Mouse (Mus musculus): Measurements from ENCODE around the gene Vmn2r80. TPM values are rescaled to one million over a fixed set of nuclear protein-coding genes. Genes with fewer than 3 reads are reported as not detected.
"Not testable (repeated sequence)": the region's sequence is repeated elsewhere in the genome, so short reads cannot be mapped to it uniquely, and the experiment has no call there.

The Vmn2r80 gene
- total RNA-seq (2021) = not detected

DNA sequence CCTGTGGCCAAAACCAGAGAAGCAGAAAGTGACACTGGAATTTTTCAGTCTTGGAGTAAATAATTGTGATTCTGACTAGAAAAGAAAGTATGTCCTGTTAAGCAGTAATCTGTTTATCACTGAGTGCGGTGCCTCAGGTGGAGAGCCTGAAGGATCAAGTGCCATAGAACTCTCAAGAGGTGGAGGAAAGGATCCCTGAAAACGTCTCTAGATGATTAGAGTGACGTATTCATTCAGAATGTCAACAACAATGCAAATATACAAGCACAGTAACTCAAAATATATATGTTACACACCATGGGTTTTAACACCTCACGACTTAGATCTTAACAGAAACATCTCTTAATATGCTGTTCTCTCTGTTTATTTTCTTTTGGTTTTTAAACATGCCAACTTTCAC, at the start of gene Vmn2r80:
Vmn2r80 (plus strand) TSS at position 301 of the 400 bp plus-strand sequence.
- DNase-seq (ENCODE audit: low spot score in 2 of 2); intact Hi-C loops (cut with DNase I): not testable (repeated sequence)

DNA sequence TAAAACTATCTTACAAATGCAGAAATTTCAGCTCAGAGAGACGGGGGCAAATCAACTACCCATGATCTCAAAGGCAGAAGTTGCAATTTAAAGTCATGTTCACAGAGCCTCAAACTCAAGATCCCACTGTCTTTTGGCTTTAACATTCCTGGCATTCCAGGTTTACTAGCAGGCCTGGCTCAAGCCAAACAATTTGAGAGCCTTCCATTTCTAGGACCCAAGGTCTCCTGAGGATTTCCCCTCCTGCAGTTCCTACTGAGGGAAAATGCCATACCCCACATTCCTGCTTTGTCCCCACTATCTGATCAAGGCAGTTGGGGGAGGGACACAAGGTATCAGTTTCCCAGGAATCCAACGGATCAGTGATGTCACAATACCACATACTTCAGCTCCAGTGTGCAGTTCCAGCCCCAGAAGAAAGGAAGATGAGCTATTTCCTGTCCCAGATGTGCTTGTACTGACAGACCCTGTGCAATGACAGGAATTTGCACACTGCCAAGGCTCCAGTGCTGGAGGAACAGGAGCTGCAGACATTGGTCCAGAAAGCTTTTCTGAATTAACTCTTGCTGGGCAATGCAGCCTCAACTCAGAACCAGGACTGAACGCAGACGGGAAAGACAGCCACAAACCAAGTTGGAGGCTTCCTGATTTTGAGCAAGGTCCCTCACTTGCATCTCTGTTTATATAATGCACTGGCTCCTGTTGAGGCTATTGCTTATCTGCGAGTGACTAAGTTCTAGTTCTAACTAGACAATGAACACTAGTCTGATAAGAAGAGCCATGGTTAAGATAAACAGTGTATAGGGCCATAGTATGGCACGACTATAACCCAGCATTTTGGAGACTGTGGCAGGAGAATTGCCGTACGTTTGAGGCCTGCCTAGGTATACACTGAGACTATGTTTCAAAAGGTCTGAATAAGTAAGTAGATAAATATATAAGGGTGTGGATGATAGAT, 42.0 kb upstream of the Vmn2r80 start:
- intact Hi-C loops (cut with DNase I) = no loop called here
- no peak for DNase-seq (ENCODE audit: low spot score in 2 of 2)

DNA sequence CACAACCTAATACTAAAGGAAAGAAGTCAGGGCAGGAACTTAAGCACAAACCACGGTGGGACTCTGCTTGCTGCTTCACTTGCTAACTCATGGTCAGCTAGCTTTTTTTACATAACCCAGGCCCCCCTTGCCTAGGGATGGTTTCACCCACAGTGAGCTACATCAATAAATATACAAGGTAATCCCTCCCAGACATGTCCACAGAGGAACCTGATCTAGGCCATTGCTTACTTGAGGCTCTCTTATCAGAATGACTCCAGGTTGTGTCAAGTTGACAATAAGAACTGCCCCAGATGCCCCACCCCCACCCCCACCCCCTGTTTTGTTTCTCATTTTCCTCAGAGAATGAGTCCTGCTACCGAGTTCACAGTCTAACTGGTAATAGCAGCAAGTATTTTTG, 41.0 kb upstream of the Vmn2r80 start:
- DNase-seq (ENCODE audit: low spot score in 2 of 2) = no peak
- intact Hi-C loops (cut with DNase I) = no loop called here

DNA sequence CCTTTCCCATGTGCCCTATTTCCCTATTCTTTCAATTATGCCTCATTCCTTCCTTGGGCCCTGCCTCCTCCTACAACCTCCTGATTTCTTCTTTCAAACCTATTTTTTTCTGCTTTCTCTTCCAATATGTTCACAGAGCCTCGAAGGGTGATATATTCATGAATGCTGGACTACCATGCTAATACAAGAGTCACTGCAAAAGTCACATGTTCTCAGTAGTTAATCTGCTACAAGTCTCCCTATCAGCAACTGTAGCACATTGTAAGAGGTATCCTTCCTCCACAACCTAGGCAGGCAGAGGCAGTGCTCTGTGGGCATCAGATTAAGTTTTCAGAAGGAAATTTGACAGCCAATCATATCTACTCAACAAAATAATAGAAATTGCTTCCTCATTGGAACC, 39.4 kb upstream of the Vmn2r80 start:
- intact Hi-C loops (cut with DNase I) = no loop called here
- DNase-seq (ENCODE audit: low spot score in 2 of 2) = no peak

DNA sequence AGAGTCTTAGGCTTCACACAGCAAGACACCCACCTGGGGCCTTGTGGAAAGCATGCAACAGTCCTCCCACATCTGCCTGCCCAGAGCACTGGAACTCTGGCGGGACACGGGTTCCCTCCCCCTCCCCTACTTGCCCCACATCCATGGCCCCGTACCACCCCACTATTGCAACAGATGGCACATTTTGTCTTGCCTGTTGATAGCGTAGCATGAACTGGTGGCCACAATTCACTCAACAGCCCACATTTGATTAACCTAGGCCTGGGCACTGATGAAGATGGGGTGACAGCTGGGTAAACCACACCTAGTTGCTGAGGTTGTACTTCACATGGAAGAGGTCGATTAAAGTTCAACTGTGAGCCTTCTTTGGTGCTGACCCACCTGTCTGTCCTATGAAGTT, 38.1 kb upstream of the Vmn2r80 start:
- no peak for DNase-seq (ENCODE audit: low spot score in 2 of 2)
- intact Hi-C loops (cut with DNase I) = no loop called here

DNA sequence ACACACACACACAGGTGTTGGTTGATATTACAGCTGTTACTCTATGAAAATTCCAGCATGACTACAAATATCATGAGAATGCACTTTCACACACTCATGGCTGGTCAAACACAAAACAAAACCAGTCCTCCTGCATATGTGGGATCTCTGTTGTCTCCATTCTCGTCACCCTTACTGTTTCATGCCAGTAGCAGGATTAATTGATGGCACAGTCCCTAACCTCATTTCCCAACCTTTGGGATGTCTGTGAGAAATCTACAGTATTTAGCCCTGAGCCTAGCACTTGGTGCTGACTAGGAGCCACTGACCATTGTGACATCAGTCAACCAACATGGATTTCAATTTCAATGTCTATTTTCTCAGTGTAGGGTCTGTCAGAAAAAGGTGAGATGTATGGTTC, 33.5 kb upstream of the Vmn2r80 start:
- intact Hi-C loops (cut with DNase I) = no loop called here
- DNase-seq (ENCODE audit: low spot score in 2 of 2) = no peak

DNA sequence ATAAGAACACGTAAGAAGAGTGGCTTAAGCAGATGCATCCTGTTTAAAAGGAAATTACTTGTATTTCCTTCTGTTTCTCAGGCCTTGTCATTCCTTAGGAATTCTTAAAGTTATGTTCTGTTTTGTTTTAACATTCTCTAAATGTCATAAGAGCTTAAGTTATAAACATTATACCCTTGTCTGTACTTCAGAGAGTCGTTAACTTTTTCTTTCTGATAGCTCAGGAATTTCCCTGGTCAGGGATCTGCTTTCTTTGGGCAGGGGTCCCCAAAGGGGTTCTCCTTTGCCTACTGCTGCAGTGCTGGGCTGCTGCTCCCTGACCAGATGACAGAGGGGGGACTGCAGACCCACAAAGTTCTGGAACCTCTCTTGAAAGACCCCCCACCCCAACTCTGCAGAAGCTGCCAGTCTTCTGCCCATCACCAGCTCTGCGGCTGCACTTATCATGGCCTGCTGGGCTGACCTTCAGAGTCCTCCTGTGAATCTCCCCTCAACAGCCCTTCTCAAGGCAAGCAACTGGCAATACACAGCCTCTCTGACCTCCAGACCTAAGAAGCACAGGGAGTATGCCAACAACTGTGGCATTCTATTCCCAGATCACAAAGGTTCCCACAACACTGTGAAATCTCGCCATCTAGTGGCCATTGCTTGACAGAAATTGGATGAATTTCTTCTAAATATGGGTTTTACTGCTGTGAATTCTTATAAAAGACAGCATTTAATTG, 32.3 kb upstream of the Vmn2r80 start:
- DNase-seq (ENCODE audit: low spot score in 2 of 2) = peak; percentile 9 to 10
- intact Hi-C loops (cut with DNase I) = loop anchor here (2.0 kb wide), 2 partner anchors 361 to 485 kb away; no protein-coding TSS in a partner anchor

DNA sequence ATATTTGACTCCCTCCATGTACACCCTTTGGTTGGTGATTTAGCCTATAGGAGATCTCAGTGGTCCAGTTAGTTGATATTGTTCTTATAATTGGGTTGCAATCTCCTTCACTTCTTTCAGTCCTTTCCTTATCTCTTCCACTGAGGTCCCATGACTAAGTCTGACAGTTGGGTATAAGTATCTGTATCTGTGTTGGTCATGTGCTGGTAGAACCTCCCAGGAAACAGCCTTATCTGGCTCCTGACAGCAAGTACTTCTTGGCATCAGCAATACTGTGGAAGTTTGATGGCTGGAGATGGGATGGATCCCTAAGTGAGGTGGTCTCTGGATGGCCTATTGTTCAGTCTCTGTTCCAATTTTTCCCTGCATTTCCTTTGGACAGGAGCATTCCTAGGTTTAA, 3.0 kb downstream of the Vmn2r80 start:
- intact Hi-C loops (cut with DNase I) = no loop called here
- DNase-seq (ENCODE audit: low spot score in 2 of 2) = no peak

DNA sequence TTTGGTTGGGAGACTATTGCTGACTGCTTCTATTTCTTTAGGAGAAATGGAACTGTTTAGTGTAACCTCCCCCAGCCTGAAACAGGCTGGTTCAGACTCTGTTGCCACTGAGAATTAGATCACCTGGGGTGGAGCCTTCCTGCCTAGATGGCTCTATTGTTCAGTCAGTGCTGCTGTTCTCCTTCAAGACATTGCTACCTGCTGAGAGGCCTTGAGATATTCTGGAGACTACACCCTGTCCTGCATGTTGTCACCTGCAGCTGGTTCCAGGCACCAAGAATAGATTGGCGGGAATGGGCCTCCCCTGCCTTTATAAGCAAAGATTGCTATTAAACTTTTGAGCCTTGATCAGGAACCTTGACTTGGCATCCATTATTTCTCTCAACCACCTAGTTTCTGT, 51.4 kb downstream of the Vmn2r80 start:
- intact Hi-C loops (cut with DNase I); DNase-seq (ENCODE audit: low spot score in 2 of 2): not testable (repeated sequence)

DNA sequence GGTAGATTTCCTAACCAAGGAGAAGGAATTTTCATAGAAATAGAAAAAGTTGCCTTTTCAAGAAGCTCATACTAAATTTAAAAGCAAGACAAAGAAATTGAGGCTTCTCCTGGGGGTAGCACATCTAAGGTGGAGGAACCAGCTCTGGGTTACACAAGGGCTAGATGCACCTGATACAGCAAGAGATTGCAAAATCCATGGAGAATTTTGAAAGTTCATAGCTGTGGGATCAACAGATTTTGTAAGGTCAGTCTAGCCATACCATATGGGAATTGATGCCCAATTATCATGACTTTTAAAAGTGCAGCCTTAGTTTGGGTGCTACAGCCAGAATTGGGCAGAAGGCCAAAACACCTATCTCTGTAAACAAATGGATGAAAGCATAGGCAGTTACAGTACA, 71.9 kb downstream of the Vmn2r80 start:
- no peak for DNase-seq (ENCODE audit: low spot score in 2 of 2)
- intact Hi-C loops (cut with DNase I) = no loop called here

DNA sequence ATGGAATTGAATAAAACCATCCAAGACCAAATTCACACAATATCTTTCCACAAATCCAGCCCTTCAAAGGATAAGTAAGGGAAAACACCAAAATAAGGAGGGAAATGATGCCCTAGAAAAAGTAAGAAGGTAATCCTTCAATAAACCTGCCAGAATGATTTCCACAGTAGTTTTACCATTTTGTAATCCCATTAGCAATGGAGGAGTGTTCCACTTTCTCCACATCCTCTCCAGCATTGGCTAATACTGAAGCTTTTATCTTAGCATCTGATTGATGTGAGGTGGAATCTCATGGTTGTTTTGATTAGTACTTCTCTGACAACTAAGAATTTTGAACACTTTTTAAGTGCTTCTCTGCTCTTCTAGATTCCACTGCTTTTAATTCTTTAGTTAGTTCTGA, 73.0 kb downstream of the Vmn2r80 start:
- intact Hi-C loops (cut with DNase I) = no loop called here
- no peak for DNase-seq (ENCODE audit: low spot score in 2 of 2)

DNA sequence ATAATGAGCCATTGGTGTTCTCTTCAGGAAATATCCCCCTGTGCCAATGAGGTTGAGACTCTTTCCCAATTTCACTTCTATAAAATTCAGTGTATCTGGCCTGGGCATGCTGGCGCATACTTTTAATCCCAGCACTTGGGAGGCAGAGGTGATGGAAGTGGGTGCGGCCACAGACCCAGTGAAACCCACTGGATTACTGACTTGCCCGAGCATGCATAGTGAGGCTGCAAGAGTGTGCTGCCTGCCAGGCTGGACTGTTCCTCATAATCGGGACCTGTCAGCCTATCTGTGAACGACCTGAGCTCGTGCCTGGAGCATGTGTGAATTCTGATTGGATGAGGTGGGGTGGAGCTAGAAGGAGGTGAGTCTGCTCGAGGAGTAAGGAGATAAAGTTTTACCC, 73.6 kb downstream of the Vmn2r80 start:
- intact Hi-C loops (cut with DNase I) = no loop called here
- DNase-seq (ENCODE audit: low spot score in 2 of 2) = no peak

Other genes with a start within 250 kb of the Vmn2r80 start
- gene Olfr1354, start 235.6 kb upstream of the Vmn2r80 start, total RNA-seq (2021) = not detected
- not detected for gene Olfr8, start 198.1 kb upstream of the Vmn2r80 start, total RNA-seq (2021)
- not detected for gene Olfr1353, start 185.5 kb upstream of the Vmn2r80 start, total RNA-seq (2021)
- gene Olfr1352, start 167.7 kb upstream of the Vmn2r80 start, total RNA-seq (2021) = not detected
- not detected for gene Olfr1351, start 136.3 kb upstream of the Vmn2r80 start, total RNA-seq (2021)
- gene Olfr57, start 120.0 kb upstream of the Vmn2r80 start, total RNA-seq (2021) = not detected
- gene 2610008E11Rik, start 51.2 kb upstream of the Vmn2r80 start, total RNA-seq (2021) = 10 to 100 TPM; 19.2 to 25.8 TPM
- not detected for gene Vmn2r81, start 98.9 kb downstream of the Vmn2r80 start, total RNA-seq (2021)
- gene Vmn2r82, start 207.8 kb downstream of the Vmn2r80 start, total RNA-seq (2021) = not detected

All from left cerebral cortex, postnatal 36 days (tissue).